Mouse (Mus musculus): ENCODE results near the gene Shc1. TPM values are rescaled to one million over a fixed set of nuclear protein-coding genes. Genes with fewer than 3 reads are reported as not detected.
A peak's percentile ranks its signal among the peaks of the same experiment; 100 is the strongest.
"Not testable (repeated sequence)": the region's sequence is repeated elsewhere in the genome, so short reads cannot be mapped to it uniquely, and the experiment has no call there.

The Shc1 gene
- polyA plus RNA-seq, 1 experiment from 2014 or later, result 51.8 TPM

DNA sequence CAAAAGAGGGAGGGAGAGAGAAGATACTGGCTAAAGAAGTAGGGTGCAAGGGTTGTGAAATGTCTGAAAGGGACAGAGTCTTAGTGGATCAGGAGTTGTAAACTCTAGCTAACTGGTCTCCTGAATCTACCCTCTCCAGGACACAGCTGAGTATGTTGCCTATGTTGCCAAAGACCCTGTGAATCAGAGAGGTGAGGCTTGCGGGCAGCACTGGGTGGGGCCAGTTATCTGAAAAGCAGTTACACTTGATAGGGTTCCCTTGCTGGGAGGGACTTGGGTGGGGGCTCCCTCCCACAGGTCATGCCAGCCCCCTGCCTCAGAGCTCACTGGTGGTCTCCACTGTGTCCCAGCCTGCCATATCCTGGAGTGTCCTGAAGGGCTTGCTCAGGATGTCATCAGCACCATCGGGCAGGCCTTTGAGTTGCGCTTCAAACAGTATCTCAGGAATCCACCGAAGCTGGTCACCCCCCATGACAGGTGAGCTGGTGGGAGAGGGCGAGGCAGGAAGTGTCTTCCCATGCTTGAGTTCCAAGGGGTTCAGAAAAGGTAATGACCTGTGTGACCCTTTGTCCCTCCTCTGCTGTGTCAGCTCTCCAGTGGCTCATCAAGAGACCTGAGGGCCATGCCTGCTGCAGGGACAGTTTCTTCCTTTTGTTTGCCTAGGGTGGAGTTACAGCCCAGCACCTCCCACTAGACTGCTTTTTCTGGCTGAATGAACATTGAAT, 6.3 kb downstream of the Shc1 start:
- no peak overlapping the region for H3K27ac ChIP-seq (replicated peaks)
- no peaks in the 10 kb centered on the region for H3K9me3 ChIP-seq (replicated peaks)
- WGBS, result 90% methylated on average over 5 of the region's 5 CpGs
- H3K36me3 ChIP-seq, result peaks cover 58% of the 10 kb centered on the region
- H3K27me3 ChIP-seq (ENCODE audit: low read depth, poor library complexity, severe bottlenecking), result no peaks in the 10 kb centered on the region
- H3K4me1 ChIP-seq, result peaks cover 47% of the 10 kb centered on the region
- H3K4me3 ChIP-seq, result no peak overlapping the region
- no peak for DNase-seq (ENCODE audit: low spot score)

DNA sequence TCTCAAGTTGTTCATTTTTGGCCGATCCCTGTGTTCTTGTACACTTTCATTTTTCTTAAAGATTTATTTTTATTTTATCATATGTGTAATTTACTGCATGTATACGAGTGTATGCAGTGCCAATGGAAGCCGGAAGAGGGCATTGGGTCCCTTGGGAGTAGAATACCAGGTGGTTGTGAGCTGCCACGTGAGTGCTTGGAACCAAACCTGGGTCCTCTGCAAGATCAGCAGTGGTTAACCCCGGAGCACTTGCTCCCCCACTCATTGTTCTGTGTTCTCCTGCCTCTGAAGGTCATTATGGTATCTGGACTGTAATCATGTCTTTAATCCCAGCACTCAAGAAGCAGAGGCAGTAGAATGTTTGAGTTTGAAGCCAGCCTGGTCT, 6.9 kb downstream of the Shc1 start:
- DNase-seq (ENCODE audit: low spot score), result no peak
- H3K27ac ChIP-seq (replicated peaks), result no peak overlapping the region
- peaks cover 58% of the 10 kb centered on the region for H3K36me3 ChIP-seq
- H3K9me3 ChIP-seq (replicated peaks), result no peaks in the 10 kb centered on the region
- WGBS, result 92% methylated on average over 5 of the region's 5 CpGs
- H3K27me3 ChIP-seq (ENCODE audit: low read depth, poor library complexity, severe bottlenecking), result no peaks in the 10 kb centered on the region
- peaks cover 47% of the 10 kb centered on the region for H3K4me1 ChIP-seq
- H3K4me3 ChIP-seq, result no peak overlapping the region

DNA sequence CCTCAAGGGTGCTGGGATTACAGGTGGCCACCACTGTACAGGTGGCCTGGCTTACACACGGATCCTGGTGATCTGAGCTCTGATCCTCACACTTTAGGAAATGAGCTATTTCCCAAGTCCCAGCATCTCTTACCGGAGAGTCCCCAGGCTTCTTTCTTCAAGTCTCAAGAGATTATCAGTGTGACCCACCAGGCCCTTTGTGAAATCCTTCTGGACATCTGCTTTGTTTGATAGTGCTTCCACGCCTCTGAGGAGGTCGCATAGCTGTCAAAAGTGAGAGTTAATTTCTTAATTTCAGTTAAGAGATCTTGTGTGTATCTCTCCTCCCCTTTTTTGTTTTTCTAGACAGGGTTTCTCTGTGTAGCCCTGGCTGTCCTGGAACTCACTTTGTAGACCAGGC, 7.6 kb downstream of the Shc1 start:
- Histone ChIP-seq H3K4me3 (no peak overlapping the region; the same call in 1 of the 2 replicates), H3K27me3 (ENCODE audit: low read depth, poor library complexity, severe bottlenecking) (no peaks in the 10 kb centered on the region), H3K27ac (replicated peaks) (no peak overlapping the region), H3K4me1 (peaks cover 47% of the 10 kb centered on the region), H3K36me3 (peaks cover 58% of the 10 kb centered on the region), H3K9me3 (replicated peaks) (no peaks in the 10 kb centered on the region)
- no peak for DNase-seq (ENCODE audit: low spot score)
- 86% methylated on average over 4 of the region's 4 CpGs for WGBS

DNA sequence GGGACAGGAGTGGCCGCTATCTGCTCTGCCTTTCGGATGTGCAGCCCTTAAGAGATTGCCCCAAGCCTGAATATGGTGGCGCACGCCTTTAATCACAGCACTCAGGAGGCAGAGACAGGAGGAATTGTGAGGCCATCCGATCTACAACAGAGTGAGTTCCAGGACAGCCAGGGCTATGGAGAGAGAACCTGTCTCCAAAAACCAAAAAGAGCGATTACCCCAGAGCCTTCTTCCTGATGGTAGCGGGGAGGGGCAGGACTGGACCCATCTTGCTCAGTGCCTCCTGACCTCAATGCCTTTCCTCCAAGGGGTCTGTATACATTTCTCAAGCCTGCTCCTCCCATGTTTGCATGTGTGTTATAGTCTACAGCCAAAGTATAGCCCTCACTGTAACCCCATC, 10.8 kb downstream of the Shc1 start:
- not testable (repeated sequence) for H3K9me3 ChIP-seq (replicated peaks); H3K4me3 ChIP-seq; H3K27me3 ChIP-seq (ENCODE audit: low read depth, poor library complexity, severe bottlenecking); DNase-seq (ENCODE audit: low spot score); H3K27ac ChIP-seq (replicated peaks)
- 92% methylated on average over 7 of the region's 7 CpGs for WGBS
- peaks cover 67% of the 10 kb centered on the region for H3K36me3 ChIP-seq
- H3K4me1 ChIP-seq, result peaks cover 32% of the 10 kb centered on the region

DNA sequence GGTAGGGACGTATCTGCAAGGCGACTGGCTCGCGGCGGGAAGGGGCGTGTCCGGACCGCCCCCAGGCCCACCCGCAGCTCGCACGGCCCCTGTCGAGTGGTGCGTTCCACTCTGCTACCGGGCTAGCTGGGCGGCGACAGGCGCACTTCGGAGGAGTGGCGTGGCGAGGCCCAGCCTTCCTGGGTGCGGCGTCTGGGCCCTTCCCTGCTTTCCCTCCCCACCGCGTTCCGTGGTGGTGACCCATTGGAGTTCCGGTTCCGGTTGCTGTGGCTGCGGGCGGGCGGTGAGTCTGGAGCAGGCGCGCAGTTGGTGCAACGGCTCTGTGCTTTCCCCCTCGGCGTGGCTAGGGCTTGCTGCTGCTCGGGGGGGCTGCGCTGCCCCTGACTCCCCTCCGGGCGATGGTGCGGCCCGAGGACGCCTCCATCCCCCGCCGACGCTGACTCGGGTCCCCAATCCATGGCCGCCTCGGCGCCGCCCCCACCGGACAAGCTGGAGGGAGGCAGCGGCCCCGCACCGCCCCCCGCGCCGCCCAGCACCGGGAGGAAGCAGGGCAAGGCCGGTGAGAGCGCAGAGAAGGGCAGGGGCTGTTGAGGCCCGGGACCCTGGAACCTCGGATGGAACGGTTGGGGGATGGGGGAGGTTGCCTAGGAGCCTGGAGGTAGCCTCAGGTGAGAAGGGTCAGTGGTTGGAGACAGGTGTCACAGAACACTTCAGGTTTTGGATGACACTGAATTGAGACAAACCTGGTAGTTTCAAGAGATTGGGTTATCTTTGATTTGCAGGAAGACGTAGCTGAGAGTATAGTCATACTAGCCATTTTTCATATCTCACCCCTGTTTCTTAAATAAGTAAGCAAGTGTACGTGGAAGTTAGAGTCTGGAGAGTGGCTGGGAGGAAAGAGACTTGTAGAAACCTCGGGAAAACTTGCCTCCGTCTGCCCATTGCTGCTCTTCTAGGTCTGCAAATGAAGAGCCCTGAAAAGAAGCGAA, 12.2 kb downstream of the Shc1 start, which contains the start of gene Pygo2:
Gene Pygo2, plus strand, starts transcription at position 44 of the 989 bp plus-strand sequence.
- WGBS, result 3% methylated on average over 67 of the region's 68 CpGs
- Histone ChIP-seq H3K4me1 (peaks cover 28% of the 10 kb centered on the region), H3K27ac (replicated peaks) (peak within 1 kb of the TSS; percentile 94), H3K27me3 (ENCODE audit: low read depth, poor library complexity, severe bottlenecking) (no peaks in the 10 kb centered on the region), H3K4me3 (peak within 1 kb of the TSS; percentile 95), H3K9me3 (replicated peaks) (no peaks in the 10 kb centered on the region), H3K36me3 (peaks cover 64% of the 10 kb centered on the region)
- DNase-seq (ENCODE audit: low spot score), result peak; percentile 95

DNA sequence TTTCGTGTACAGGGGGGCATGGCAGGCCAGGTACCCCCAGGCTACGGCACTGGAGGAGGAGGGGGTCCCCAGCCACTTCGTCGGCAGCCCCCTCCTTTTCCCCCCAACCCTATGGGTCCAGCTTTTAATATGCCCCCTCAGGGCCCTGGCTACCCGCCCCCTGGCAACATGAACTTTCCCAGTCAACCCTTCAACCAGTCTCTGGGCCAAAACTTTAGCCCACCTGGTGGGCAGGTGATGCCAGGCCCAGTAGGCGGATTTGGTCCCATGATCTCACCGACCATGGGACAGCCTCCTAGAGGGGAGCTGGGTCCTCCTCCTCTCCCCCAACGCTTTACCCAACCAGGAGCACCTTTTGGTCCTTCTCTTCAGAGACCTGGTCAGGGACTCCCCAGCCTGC, 14.4 kb downstream of the Shc1 start:
- 95% methylated on average over 8 of the region's 8 CpGs for WGBS
- H3K27ac ChIP-seq (replicated peaks), result no peak overlapping the region
- DNase-seq (ENCODE audit: low spot score), result no peak
- H3K9me3 ChIP-seq (replicated peaks), result no peaks in the 10 kb centered on the region
- peaks cover 45% of the 10 kb centered on the region for H3K4me1 ChIP-seq
- H3K36me3 ChIP-seq, result peaks cover 45% of the 10 kb centered on the region
- no peaks in the 10 kb centered on the region for H3K27me3 ChIP-seq (ENCODE audit: low read depth, poor library complexity, severe bottlenecking)
- no peak overlapping the region for H3K4me3 ChIP-seq

DNA sequence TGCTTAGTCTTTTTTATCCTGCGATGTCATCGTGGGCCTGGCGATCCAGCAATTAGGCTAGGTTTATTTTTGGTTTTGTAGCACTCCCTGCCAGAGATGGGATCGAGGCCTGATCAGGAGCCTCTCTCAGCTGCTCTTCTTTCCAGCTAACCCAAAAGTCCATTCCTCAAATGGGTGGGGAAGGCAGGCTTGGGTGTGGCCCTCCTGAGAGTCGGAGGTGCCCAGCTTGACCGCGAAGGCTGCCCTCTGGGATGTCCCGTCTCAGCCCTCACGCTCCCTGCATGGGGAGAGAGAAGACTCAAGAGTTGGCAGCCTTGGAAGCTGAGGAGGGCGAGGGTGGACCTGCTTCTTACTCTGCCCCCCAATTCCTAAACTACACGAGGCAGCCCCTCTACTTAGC, 16.3 kb downstream of the Shc1 start:
- H3K27me3 ChIP-seq (ENCODE audit: low read depth, poor library complexity, severe bottlenecking), result no peaks in the 10 kb centered on the region
- H3K9me3 ChIP-seq (replicated peaks), result no peaks in the 10 kb centered on the region
- 0 out of 2 replicates have a peak overlapping the region, but pooled peaks have one; percentile 14 for H3K4me3 ChIP-seq
- peaks cover 32% of the 10 kb centered on the region for H3K36me3 ChIP-seq
- H3K27ac ChIP-seq (replicated peaks), result no peak overlapping the region
- WGBS, result 84% methylated on average over 11 of the region's 11 CpGs
- DNase-seq (ENCODE audit: low spot score), result no peak
- peaks cover 49% of the 10 kb centered on the region for H3K4me1 ChIP-seq

DNA sequence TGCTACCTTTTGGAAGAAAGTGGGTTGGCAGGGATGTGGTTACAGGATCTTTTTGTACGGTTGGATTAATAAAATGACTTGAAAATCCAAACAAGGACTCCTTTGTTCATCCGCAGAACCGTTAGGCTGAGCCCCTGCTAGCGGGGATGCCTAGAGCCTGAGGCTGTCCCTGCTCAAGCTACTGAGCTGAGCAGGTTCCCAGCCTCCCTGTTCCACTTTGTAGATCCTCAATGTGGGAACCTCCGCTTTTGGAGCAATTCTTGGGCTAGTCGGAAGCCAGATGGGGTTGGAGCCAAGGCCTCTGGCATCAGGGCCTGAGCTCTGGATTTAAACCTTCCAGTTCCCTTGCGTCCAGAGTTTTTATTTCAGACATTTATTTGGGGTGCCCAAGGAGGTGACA, 16.8 kb downstream of the Shc1 start:
- no peaks in the 10 kb centered on the region for H3K9me3 ChIP-seq (replicated peaks)
- no peak for DNase-seq (ENCODE audit: low spot score)
- no peak overlapping the region for H3K27ac ChIP-seq (replicated peaks)
- H3K27me3 ChIP-seq (ENCODE audit: low read depth, poor library complexity, severe bottlenecking), result no peaks in the 10 kb centered on the region
- 81% methylated on average over 7 of the region's 7 CpGs for WGBS
- no peak overlapping the region for H3K4me3 ChIP-seq
- peaks cover 33% of the 10 kb centered on the region for H3K36me3 ChIP-seq
- H3K4me1 ChIP-seq, result peaks cover 43% of the 10 kb centered on the region

DNA sequence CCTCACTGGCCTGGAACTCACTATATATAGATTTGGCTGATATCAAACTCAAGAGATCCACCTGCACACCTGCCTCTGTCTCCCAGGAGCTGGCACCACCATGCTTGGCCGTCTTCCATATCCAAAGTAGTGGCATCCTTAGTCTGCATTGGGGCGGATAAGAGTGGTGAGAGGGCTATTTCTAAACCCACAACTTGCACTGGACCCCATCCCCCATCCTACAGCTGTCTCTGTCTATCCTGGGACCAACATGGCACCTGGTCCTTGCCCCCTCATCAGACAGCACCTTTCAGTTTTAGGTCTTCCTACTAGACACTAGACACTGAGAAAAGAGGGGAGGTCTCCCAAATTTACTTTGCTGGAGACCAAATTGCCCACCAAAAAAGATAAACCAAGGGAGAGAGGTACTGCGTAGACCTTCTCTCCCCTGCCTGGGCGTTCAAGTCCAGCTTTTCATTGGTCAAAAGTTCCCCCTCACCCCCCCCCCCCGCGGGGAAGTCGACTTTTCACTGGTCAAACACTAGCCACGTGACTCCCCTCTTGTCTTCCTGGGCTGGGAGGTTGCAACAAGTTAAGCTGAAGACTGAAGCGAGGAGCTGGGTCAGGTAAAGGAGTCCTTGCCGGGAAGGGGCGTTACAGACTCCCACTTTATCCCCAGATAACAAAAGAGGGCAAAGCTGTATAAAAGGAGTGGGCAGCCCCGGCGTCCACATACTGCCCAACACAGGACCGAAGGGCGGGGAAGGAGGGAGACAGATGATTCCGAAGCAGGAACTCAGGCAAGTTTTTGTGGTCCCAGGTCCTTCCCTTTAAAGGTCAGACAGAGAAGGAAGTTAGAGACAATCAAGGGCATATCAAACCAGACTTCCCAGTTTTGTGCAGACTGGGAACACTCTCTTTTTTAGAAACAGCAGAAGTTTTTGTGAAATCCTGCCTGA, 18.2 kb downstream of the Shc1 start, which contains the start of gene Pbxip1:
Gene Pbxip1, plus strand, starts transcription at position 531 of the 938 bp plus-strand sequence.
- H3K27me3 ChIP-seq (ENCODE audit: low read depth, poor library complexity, severe bottlenecking), result no peaks in the 10 kb centered on the region
- peaks cover 31% of the 10 kb centered on the region for H3K4me1 ChIP-seq
- H3K4me3 ChIP-seq, result peak within 1 kb of the TSS; percentile 59
- H3K36me3 ChIP-seq, result peaks cover 40% of the 10 kb centered on the region
- peak; percentile 88 for DNase-seq (ENCODE audit: low spot score)
- H3K9me3 ChIP-seq (replicated peaks), result no peaks in the 10 kb centered on the region
- 5% methylated on average over 16 of the region's 16 CpGs for WGBS
- H3K27ac ChIP-seq (replicated peaks), result peak within 1 kb of the TSS; percentile 76

DNA sequence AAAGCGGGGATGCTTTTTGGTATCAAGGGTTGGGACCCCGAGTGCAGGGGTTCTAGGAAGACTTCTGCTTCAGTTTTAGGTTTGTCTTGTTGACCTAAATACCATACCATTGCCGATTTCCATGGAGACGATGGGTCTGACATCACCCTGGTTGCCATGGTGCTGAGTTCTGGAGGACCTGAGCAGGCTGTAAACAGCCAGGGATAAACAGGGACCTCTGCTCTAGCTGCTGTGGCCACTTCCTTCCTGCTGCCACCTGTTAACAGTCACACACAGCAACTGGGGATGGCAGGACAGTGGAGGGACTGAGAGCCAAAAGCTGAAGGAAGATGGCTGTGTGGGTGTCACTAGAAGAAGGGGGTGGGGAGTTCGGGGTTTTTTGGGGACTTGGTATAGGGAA, 19.0 kb downstream of the Shc1 start:
- Histone ChIP-seq H3K4me3 (peak overlapping the region; percentile 59), H3K4me1 (peaks cover 25% of the 10 kb centered on the region), H3K9me3 (replicated peaks) (no peaks in the 10 kb centered on the region), H3K36me3 (peaks cover 37% of the 10 kb centered on the region), H3K27me3 (ENCODE audit: low read depth, poor library complexity, severe bottlenecking) (no peaks in the 10 kb centered on the region), H3K27ac (replicated peaks) (peak overlapping the region; percentile 76)
- DNase-seq (ENCODE audit: low spot score), result peak; percentile 50
- WGBS, result 22% methylated on average over 5 of the region's 5 CpGs

DNA sequence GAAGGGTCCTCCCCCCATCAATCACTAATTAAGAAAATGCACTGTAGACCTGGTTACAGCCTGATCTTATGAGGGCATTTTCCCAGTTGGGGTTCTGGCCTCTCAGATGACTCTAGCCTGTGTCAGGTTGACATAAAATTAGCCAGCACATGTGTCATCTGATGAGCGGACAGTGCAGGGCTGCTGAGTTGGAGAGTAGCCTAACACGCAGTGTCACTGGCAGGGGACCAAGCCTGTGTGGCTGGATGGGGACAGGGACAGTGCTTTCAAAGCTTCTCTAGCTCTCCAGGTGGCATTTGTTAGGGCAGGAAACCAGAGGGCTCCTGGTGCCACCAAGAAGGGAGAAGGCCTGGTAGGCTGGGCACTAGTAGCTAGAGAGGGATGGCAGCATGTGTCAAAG, 22.4 kb downstream of the Shc1 start:
- Histone ChIP-seq H3K36me3 (peaks cover 21% of the 10 kb centered on the region), H3K27ac (replicated peaks) (no peak overlapping the region), H3K27me3 (ENCODE audit: low read depth, poor library complexity, severe bottlenecking) (no peaks in the 10 kb centered on the region), H3K4me1 (peaks cover 22% of the 10 kb centered on the region), H3K9me3 (replicated peaks) (no peaks in the 10 kb centered on the region), H3K4me3 (no peak overlapping the region)
- 96% methylated on average over 2 of the region's 2 CpGs for WGBS
- no peak for DNase-seq (ENCODE audit: low spot score)

Measured in midbrain, embryonic 10.5 days (tissue).